Mouse (Mus musculus) CD4-positive helper T cell, adult 2 months (primary cell): Measurements from ENCODE around the gene Nanos1.

Experiments used
- DNase-seq: peaks from one replicate; pipeline ENCODE4 v3.0.0-alpha.2; 2012; ENCODE audit warnings: low read depth, missing footprints, low spot score

Nanos1 gene

GRCm38 (mm10) chr19:60755438-60756191 lies at the start of gene Nanos1:
Gene Nanos1, plus strand, starts transcription at chr19:60755987.
- peak; percentile 94 for DNase-seq

- DNase-seq: no peak
Measured at GRCm38 (mm10) chr19:60709193-60709900, 46.4 kb upstream of the Nanos1 start.

GRCm38 (mm10) chr19:60710196-60710595 lies 45.6 kb upstream of the Nanos1 start:
- DNase-seq: no peak

- no peak for DNase-seq
Measured at GRCm38 (mm10) chr19:60712577-60712976, 43.2 kb upstream of the Nanos1 start.

- DNase-seq: no peak
Measured at GRCm38 (mm10) chr19:60716381-60716780, 39.4 kb upstream of the Nanos1 start.

GRCm38 (mm10) chr19:60730281-60730852 lies 25.4 kb upstream of the Nanos1 start:
- peak; percentile 62 for DNase-seq

GRCm38 (mm10) chr19:60731299-60731698 lies 24.5 kb upstream of the Nanos1 start:
- no peak for DNase-seq

- no peak for DNase-seq
Measured at GRCm38 (mm10) chr19:60731966-60732365, 23.8 kb upstream of the Nanos1 start.

GRCm38 (mm10) chr19:60740560-60740959 lies 15.2 kb upstream of the Nanos1 start:
- no peak for DNase-seq

GRCm38 (mm10) chr19:60743767-60744547 lies 11.8 kb upstream of the Nanos1 start:
- no peak for DNase-seq

- DNase-seq: no peak
Measured at GRCm38 (mm10) chr19:60747801-60748200, 8.0 kb upstream of the Nanos1 start.

- DNase-seq: peak; percentile 83
Measured at GRCm38 (mm10) chr19:60756192-60757098, 658 bp downstream of the Nanos1 start.

GRCm38 (mm10) chr19:60757099-60757785 lies 1.5 kb downstream of the Nanos1 start:
- no peak for DNase-seq

GRCm38 (mm10) chr19:60758896-60759835 lies 3.4 kb downstream of the Nanos1 start:
- DNase-seq: no peak

GRCm38 (mm10) chr19:60773366-60773765 lies 17.6 kb downstream of the Nanos1 start:
- DNase-seq: no peak

- no peak for DNase-seq
Measured at GRCm38 (mm10) chr19:60782034-60782433, 26.2 kb downstream of the Nanos1 start.

- DNase-seq: no peak
Measured at GRCm38 (mm10) chr19:60784712-60785111, 28.9 kb downstream of the Nanos1 start.

GRCm38 (mm10) chr19:60787465-60788150 lies 31.8 kb downstream of the Nanos1 start:
- DNase-seq: peak; percentile 18
